Comparison of ENCODE assay signal across 22 mouse cellular contexts in genomic region chr2:174833608-174834007, GRCm38 (mm10).
DNase-seq lines count a peak whose midpoint lies in the region; ATAC-seq lines count a peak whose summit lies in the region.
"Had no signal": no experiment of that assay in that cellular context is flagged by ENCODE, and none has a peak within 500 bp of the region (broad histone marks: within the 10 kb centered on the region; RNA-seq: fewer than 3 reads in every experiment).

No protein-coding gene starts in this region.

- peak; percentile 69 for ATAC-seq in neural tube, embryonic 13.5 days (ENCODE audit: low read depth)
- ATAC-seq in neural tube, embryonic 14.5 days (ENCODE audit: low read depth) = peak; percentile 28; the same call in 1 of the 2 replicates
- ATAC-seq: CD4-positive, CD25-positive, alpha-beta regulatory T cell, adult 4 months; forebrain, embryonic 15.5 days had no signal

- H3K36me3 ChIP-seq in neural tube, embryonic 13.5 days = no peaks in the 10 kb centered on the region
- H3K36me3 ChIP-seq in neural tube, embryonic 14.5 days (ENCODE audit: control insufficient read depth, insufficient read depth, low read length) = no peaks in the 10 kb centered on the region
- H3K36me3 ChIP-seq: embryonic facial prominence, embryonic 12.5 days; forebrain, embryonic 15.5 days; G1E; heart, embryonic 15.5 days; hindbrain, embryonic 10.5 days had no signal

- H3K9ac ChIP-seq in neural tube, embryonic 13.5 days = no peak overlapping the region
- H3K9ac ChIP-seq in neural tube, embryonic 14.5 days (replicated peaks; ENCODE audit: low read depth, low read length) = no peak overlapping the region
- H3K9ac ChIP-seq: embryonic facial prominence, embryonic 12.5 days; forebrain, embryonic 15.5 days; heart, embryonic 15.5 days; hindbrain, embryonic 14.5 days had no signal

- DNase-seq in embryo, embryonic 10 days (ENCODE audit: low spot score) = peak; percentile 18
- DNase-seq in embryo, embryonic 9.5 days (ENCODE audit: extremely low spot score) = no peak
- DNase-seq in neural tube, embryonic 10.5 days (ENCODE audit: extremely low spot score, low spot score) = no peak
- DNase-seq in heart, postnatal 10 days = no peak
- DNase-seq in cerebellum, adult 9-10 months = no peak
- DNase-seq: adrenal gland, adult 8-10 months; adrenal gland, postnatal 36 days; B cell, adult 2 months; cerebellum, adult 8-10 months; cerebellum, postnatal 25 days; gastrocnemius, postnatal 10 days; heart, adult 2 months had no signal

- H3K4me3 ChIP-seq in neural tube, embryonic 13.5 days = no peak overlapping the region
- no peak overlapping the region for H3K4me3 ChIP-seq in neural tube, embryonic 14.5 days (ENCODE audit: low read depth, low read length)
- H3K4me3 ChIP-seq: embryonic facial prominence, embryonic 12.5 days; forebrain, embryonic 15.5 days; heart, adult 2 months; heart, embryonic 15.5 days; hindbrain, embryonic 10.5 days had no signal

- H3K9me3 ChIP-seq in neural tube, embryonic 13.5 days = no peaks in the 10 kb centered on the region
- no peaks in the 10 kb centered on the region for H3K9me3 ChIP-seq in neural tube, embryonic 14.5 days (ENCODE audit: control insufficient read depth, low read length)
- H3K9me3 ChIP-seq: embryonic facial prominence, embryonic 12.5 days; forebrain, embryonic 15.5 days; heart, embryonic 15.5 days; hindbrain, embryonic 10.5 days had no signal

- no peak overlapping the region; the same call in 1 of the 2 replicates for H3K27ac ChIP-seq in neural tube, embryonic 13.5 days (replicated peaks)
- H3K27ac ChIP-seq in neural tube, embryonic 14.5 days (ENCODE audit: low read depth, low read length) = no peak overlapping the region
- H3K27ac ChIP-seq: embryonic facial prominence, embryonic 12.5 days; forebrain, embryonic 15.5 days; heart, adult 2 months; heart, embryonic 15.5 days; hindbrain, embryonic 10.5 days; hindbrain, embryonic 14.5 days had no signal

- H3K27me3 ChIP-seq in neural tube, embryonic 13.5 days = no peaks in the 10 kb centered on the region
- H3K27me3 ChIP-seq in neural tube, embryonic 14.5 days (ENCODE audit: control insufficient read depth, insufficient read depth, low read length) = no peaks in the 10 kb centered on the region
- H3K27me3 ChIP-seq: embryonic facial prominence, embryonic 12.5 days; forebrain, embryonic 15.5 days; heart, embryonic 15.5 days had no signal

- no peak overlapping the region for H3K4me2 ChIP-seq in neural tube, embryonic 13.5 days
- no peak overlapping the region for H3K4me2 ChIP-seq in neural tube, embryonic 14.5 days (ENCODE audit: low read depth, low read length)
- H3K4me2 ChIP-seq: embryonic facial prominence, embryonic 12.5 days; forebrain, embryonic 15.5 days; heart, embryonic 11.5 days; heart, embryonic 15.5 days; hindbrain, embryonic 14.5 days had no signal

- no peaks in the 10 kb centered on the region for H3K4me1 ChIP-seq in neural tube, embryonic 13.5 days (replicated peaks)
- H3K4me1 ChIP-seq in neural tube, embryonic 14.5 days (ENCODE audit: control insufficient read depth, insufficient read depth, low read length) = no peaks in the 10 kb centered on the region
- H3K4me1 ChIP-seq: embryonic facial prominence, embryonic 12.5 days; forebrain, embryonic 15.5 days; heart, embryonic 15.5 days; hindbrain, embryonic 10.5 days had no signal

- intact Hi-C loops in heart, postnatal 10 days (cut with DNase I) = no loop called here

- WGBS in neural tube, embryonic 13.5 days = 72% methylated on average over 5 of the region's 5 CpGs
- WGBS in neural tube, embryonic 14.5 days = 73% methylated on average over 5 of the region's 5 CpGs
